Mouse (Mus musculus): ENCODE measurements around the gene Rnf220. TPM values are rescaled to one million over a fixed set of nuclear protein-coding genes. Genes with fewer than 3 reads are reported as not detected.

The Rnf220 gene
- polyA plus RNA-seq, 1 experiment from 2014 or later = 109 TPM

GRCm38 (mm10) chr4:117253218-117254016, 243.4 kb downstream of the Rnf220 start:
- Histone ChIP-seq H3K4me3 (ENCODE audit: low read length) (no peak overlapping the region), H3K9me3 (ENCODE audit: control insufficient read depth, low read length) (no peaks in the 10 kb centered on the region), H3K4me1 (ENCODE audit: control insufficient read depth, insufficient read depth, low read depth, low read length) (peaks cover 12% of the 10 kb centered on the region; the same call in 1 of the 2 replicates), H3K27ac (ENCODE audit: low read depth, low read length) (no peak overlapping the region), H3K9ac (ENCODE audit: low read depth, low read length) (no peak overlapping the region), H3K36me3 (ENCODE audit: control insufficient read depth, insufficient read depth, low read length) (no peaks in the 10 kb centered on the region), H3K4me2 (ENCODE audit: low read length) (no peak overlapping the region), H3K27me3 (replicated peaks; ENCODE audit: control insufficient read depth, insufficient read depth, low read length) (no peaks in the 10 kb centered on the region)
- WGBS = 67% methylated on average over 12 of the region's 12 CpGs
- ATAC-seq = no peak

DNA sequence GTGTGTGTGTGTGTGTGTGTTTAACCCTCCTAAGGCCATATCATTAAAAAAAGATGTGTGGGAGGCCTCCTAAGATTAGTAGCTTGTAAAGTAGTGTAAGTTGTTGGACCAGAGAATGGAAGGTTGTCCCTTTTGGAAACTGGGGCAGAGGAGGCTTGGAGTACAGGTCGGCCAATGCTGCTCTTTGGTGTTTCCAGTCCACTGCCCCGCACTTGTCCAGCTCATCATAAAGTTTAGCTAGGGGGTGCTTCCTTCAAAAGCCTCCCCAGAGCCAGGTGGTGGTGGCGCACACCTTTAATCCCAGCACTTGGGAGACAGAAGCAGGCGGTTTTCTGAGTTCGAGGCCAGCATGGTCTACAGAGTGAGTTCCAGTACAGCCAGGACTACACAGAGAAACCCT, 244.1 kb downstream of the Rnf220 start:
- H3K9me3 ChIP-seq (ENCODE audit: control insufficient read depth, low read length) = no peaks in the 10 kb centered on the region
- no peak overlapping the region for H3K9ac ChIP-seq (ENCODE audit: low read depth, low read length)
- WGBS = 92% methylated on average over 5 of the region's 5 CpGs
- no peaks in the 10 kb centered on the region for H3K36me3 ChIP-seq (ENCODE audit: control insufficient read depth, insufficient read depth, low read length)
- no peaks in the 10 kb centered on the region for H3K27me3 ChIP-seq (replicated peaks; ENCODE audit: control insufficient read depth, insufficient read depth, low read length)
- H3K4me3 ChIP-seq (ENCODE audit: low read length) = no peak overlapping the region
- H3K27ac ChIP-seq (ENCODE audit: low read depth, low read length) = no peak overlapping the region
- no peak for ATAC-seq
- peak overlapping the region; percentile 79 for H3K4me2 ChIP-seq (ENCODE audit: low read length)
- H3K4me1 ChIP-seq (ENCODE audit: control insufficient read depth, insufficient read depth, low read depth, low read length) = peaks cover 12% of the 10 kb centered on the region; the same call in 1 of the 2 replicates

GRCm38 (mm10) chr4:117252351-117252750, 244.5 kb downstream of the Rnf220 start:
- H3K9ac ChIP-seq (ENCODE audit: low read depth, low read length) = peak overlapping the region; percentile 72
- no peak; the same call in 1 of the 2 replicates for ATAC-seq
- H3K27me3 ChIP-seq (replicated peaks; ENCODE audit: control insufficient read depth, insufficient read depth, low read length) = no peaks in the 10 kb centered on the region
- no peaks in the 10 kb centered on the region for H3K36me3 ChIP-seq (ENCODE audit: control insufficient read depth, insufficient read depth, low read length)
- H3K27ac ChIP-seq (ENCODE audit: low read depth, low read length) = peak overlapping the region; percentile 78
- 28% methylated on average over 5 of the region's 5 CpGs for WGBS
- H3K4me1 ChIP-seq (ENCODE audit: control insufficient read depth, insufficient read depth, low read depth, low read length) = peaks cover 12% of the 10 kb centered on the region; the same call in 1 of the 2 replicates
- peak overlapping the region; percentile 65 for H3K4me3 ChIP-seq (ENCODE audit: low read length)
- peak overlapping the region; percentile 79 for H3K4me2 ChIP-seq (ENCODE audit: low read length)
- no peaks in the 10 kb centered on the region for H3K9me3 ChIP-seq (ENCODE audit: control insufficient read depth, low read length)

DNA sequence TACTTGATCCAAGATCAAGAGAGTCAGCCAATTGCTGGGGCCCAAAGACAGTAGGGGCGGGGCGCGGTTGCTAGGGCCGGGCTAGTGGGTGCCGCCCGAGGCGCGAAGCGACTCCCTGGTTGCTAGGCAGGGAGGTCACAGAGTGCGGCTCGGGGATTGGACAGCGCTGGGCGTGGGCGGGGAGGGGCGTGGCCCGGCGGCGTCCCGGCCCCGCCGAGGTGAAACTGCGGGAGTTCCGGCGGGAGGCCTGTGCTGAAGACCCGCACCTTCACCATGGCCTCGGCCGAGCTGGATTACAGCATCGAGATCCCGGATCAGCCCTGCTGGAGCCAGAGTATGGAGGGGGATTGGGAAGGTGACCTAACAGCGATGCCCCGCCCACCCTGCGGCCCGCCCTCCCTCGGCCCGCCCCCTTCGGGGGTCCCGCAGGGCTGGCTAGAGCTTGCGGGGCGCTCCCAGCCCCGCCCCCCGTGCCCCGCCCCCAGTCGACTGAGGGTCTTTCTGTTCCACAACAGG, 245.0 kb downstream of the Rnf220 start, which contains the start of the genes Tmem53 and Armh1:
Tmem53 (plus strand) TSS at position 151 of the 516 bp plus-strand sequence.
Armh1 (minus strand) TSS at position 325 of the 516 bp plus-strand sequence.
- no peaks in the 10 kb centered on the region for H3K27me3 ChIP-seq (replicated peaks; ENCODE audit: control insufficient read depth, insufficient read depth, low read length)
- H3K4me1 ChIP-seq (ENCODE audit: control insufficient read depth, insufficient read depth, low read depth, low read length) = peaks cover 12% of the 10 kb centered on the region; the same call in 1 of the 2 replicates
- peak within 1 kb of the TSS; percentile 78 for H3K27ac ChIP-seq (ENCODE audit: low read depth, low read length)
- H3K4me2 ChIP-seq (ENCODE audit: low read length) = peak within 1 kb of the TSS; percentile 79
- H3K9me3 ChIP-seq (ENCODE audit: control insufficient read depth, low read length) = no peaks in the 10 kb centered on the region
- ATAC-seq = peak; percentile 96
- peak within 1 kb of the TSS; percentile 65 for H3K4me3 ChIP-seq (ENCODE audit: low read length)
- H3K36me3 ChIP-seq (ENCODE audit: control insufficient read depth, insufficient read depth, low read length) = no peaks in the 10 kb centered on the region
- H3K9ac ChIP-seq (ENCODE audit: low read depth, low read length) = peak within 1 kb of the TSS; percentile 72
- WGBS = 0% methylated on average over 17 of the region's 43 CpGs

DNA sequence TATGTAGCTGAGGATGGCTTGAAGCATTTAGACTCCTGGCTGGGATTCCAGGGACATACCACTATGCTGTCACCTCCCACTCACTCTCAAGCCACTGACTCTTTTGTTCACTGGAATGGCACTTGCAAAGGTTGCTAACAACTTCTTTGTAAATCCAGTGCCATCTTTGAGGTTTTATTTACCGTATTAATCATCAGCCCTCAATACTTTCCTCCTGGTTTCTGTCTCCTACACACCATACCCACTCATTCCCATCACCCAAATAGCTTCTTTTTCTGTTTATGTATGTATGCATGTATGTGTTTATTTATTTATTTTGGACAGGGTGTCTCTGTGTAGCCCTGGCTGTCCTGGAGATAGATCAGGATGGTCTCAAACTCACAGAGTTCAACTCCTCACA, 245.9 kb downstream of the Rnf220 start:
- H3K9ac ChIP-seq (ENCODE audit: low read depth, low read length) = no peak overlapping the region
- no peaks in the 10 kb centered on the region for H3K27me3 ChIP-seq (replicated peaks; ENCODE audit: control insufficient read depth, insufficient read depth, low read length)
- no peaks in the 10 kb centered on the region for H3K36me3 ChIP-seq (ENCODE audit: control insufficient read depth, insufficient read depth, low read length)
- WGBS = 75% methylated on average over 1 of the region's 1 CpGs
- no peak overlapping the region for H3K4me3 ChIP-seq (ENCODE audit: low read length)
- no peak overlapping the region for H3K27ac ChIP-seq (ENCODE audit: low read depth, low read length)
- ATAC-seq = no peak
- H3K4me1 ChIP-seq (ENCODE audit: control insufficient read depth, insufficient read depth, low read depth, low read length) = peaks cover 12% of the 10 kb centered on the region; the same call in 1 of the 2 replicates
- H3K4me2 ChIP-seq (ENCODE audit: low read length) = peak overlapping the region; percentile 79
- H3K9me3 ChIP-seq (ENCODE audit: control insufficient read depth, low read length) = no peaks in the 10 kb centered on the region

DNA sequence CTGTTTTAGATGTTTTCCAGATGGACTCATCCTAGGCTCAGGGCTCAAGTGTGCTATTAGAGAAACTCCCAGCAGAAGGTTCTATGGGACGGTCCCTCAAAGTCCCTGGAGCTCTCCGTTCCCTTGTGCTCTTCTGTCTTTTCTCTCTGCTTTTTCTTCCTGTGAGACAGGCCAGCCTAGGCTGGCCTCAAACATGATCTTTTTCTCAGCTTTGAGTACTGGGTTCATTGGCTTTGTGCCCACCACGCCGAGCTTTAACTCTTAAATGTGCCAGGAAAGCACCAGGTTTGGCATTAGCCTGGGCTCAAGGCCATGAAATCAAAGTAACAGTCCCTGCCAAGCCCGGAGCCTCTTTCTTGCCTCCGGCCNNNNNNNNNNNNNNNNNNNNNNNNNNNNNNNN, 256.0 kb downstream of the Rnf220 start:
- no peak overlapping the region for H3K27ac ChIP-seq (ENCODE audit: low read depth, low read length)
- no peak for ATAC-seq
- WGBS = 54% methylated on average over 6 of the region's 6 CpGs

GRCm38 (mm10) chr4:117239153-117239552, 257.7 kb downstream of the Rnf220 start:
- 55% methylated on average over 2 of the region's 2 CpGs for whole genome bisulfite sequencing
- Histone ChIP-seq H3K27ac (ENCODE audit: low read depth, low read length) (no peak overlapping the region), H3K4me2 (ENCODE audit: low read length) (no peak overlapping the region), H3K36me3 (ENCODE audit: control insufficient read depth, insufficient read depth, low read length) (no peaks in the 10 kb centered on the region), H3K4me3 (ENCODE audit: low read length) (no peak overlapping the region), H3K27me3 (replicated peaks; ENCODE audit: control insufficient read depth, insufficient read depth, low read length) (no peaks in the 10 kb centered on the region), H3K4me1 (ENCODE audit: control insufficient read depth, insufficient read depth, low read depth, low read length) (no peaks in the 10 kb centered on the region), H3K9me3 (ENCODE audit: control insufficient read depth, low read length) (no peaks in the 10 kb centered on the region), H3K9ac (ENCODE audit: low read depth, low read length) (no peak overlapping the region)
- ATAC-seq = no peak

More for the DNA sequence above, 256.0 kb downstream of the Rnf220 start:
- H3K27me3 ChIP-seq (replicated peaks; ENCODE audit: control insufficient read depth, insufficient read depth, low read length) = no peaks in the 10 kb centered on the region
- H3K4me3 ChIP-seq (ENCODE audit: low read length) = no peak overlapping the region
- H3K9me3 ChIP-seq (ENCODE audit: control insufficient read depth, low read length) = no peaks in the 10 kb centered on the region
- no peaks in the 10 kb centered on the region for H3K36me3 ChIP-seq (ENCODE audit: control insufficient read depth, insufficient read depth, low read length)
- H3K9ac ChIP-seq (ENCODE audit: low read depth, low read length) = no peak overlapping the region
- H3K4me1 ChIP-seq (ENCODE audit: control insufficient read depth, insufficient read depth, low read depth, low read length) = no peaks in the 10 kb centered on the region
- H3K4me2 ChIP-seq (ENCODE audit: low read length) = no peak overlapping the region

GRCm38 (mm10) chr4:117235822-117236221, 261.0 kb downstream of the Rnf220 start:
- WGBS = 57% methylated on average over 4 of the region's 4 CpGs
- no peaks in the 10 kb centered on the region for H3K4me1 ChIP-seq (ENCODE audit: control insufficient read depth, insufficient read depth, low read depth, low read length)
- H3K27ac ChIP-seq (ENCODE audit: low read depth, low read length) = no peak overlapping the region
- H3K4me3 ChIP-seq (ENCODE audit: low read length) = no peak overlapping the region
- H3K27me3 ChIP-seq (replicated peaks; ENCODE audit: control insufficient read depth, insufficient read depth, low read length) = no peaks in the 10 kb centered on the region
- ATAC-seq = no peak
- no peaks in the 10 kb centered on the region for H3K36me3 ChIP-seq (ENCODE audit: control insufficient read depth, insufficient read depth, low read length)
- no peaks in the 10 kb centered on the region for H3K9me3 ChIP-seq (ENCODE audit: control insufficient read depth, low read length)
- no peak overlapping the region for H3K4me2 ChIP-seq (ENCODE audit: low read length)
- no peak overlapping the region for H3K9ac ChIP-seq (ENCODE audit: low read depth, low read length)

DNA sequence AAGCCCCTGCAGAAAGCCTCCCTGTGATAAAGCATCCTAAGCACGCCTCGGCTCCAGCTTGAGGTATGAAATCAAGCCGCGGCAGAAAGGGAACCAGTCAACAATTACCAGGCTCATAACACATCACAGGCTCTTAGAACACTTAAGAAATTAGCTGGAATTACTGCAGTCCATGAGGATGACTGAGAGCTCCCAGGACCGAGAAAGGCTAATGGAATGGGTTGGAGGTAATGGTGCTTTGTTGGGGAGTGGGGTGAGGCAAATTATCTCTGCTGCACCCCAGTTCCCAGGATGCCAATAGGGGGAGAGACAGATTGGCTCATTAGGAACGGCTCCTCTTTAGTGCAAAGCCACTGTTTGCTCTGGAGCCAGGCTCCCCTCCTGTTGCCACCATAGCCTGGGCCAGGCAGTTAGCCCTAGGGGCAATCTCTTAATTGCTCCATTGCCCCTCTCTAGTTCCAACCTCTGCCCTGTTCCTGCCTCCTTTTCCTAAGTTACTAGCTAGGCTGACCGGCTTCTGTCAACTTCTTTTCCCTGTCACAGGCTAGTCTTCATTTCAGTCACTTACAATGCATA, 262.6 kb downstream of the Rnf220 start:
- Histone ChIP-seq H3K36me3 (ENCODE audit: control insufficient read depth, insufficient read depth, low read length) (no peaks in the 10 kb centered on the region), H3K4me3 (ENCODE audit: low read length) (no peak overlapping the region), H3K4me1 (ENCODE audit: control insufficient read depth, insufficient read depth, low read depth, low read length) (no peaks in the 10 kb centered on the region), H3K4me2 (ENCODE audit: low read length) (no peak overlapping the region), H3K9me3 (ENCODE audit: control insufficient read depth, low read length) (no peaks in the 10 kb centered on the region), H3K9ac (ENCODE audit: low read depth, low read length) (no peak overlapping the region), H3K27ac (ENCODE audit: low read depth, low read length) (no peak overlapping the region), H3K27me3 (replicated peaks; ENCODE audit: control insufficient read depth, insufficient read depth, low read length) (no peaks in the 10 kb centered on the region)
- WGBS = 74% methylated on average over 7 of the region's 7 CpGs
- ATAC-seq = peak; percentile 42; the same call in 1 of the 2 replicates

All from hindbrain, embryonic 16.5 days (tissue).